Mouse (Mus musculus): ENCODE measurements around the gene Slc4a2.

GRCm38 (mm10) chr5:24445428-24446080, 21.9 kb downstream of the Slc4a2 start:
- TF ChIP-seq CTCF (IDR thresholded peaks at IDR 0.05; ENCODE audit: control insufficient read depth, insufficient read depth, low read length) = no peak
- TF ChIP-seq POLR2A (IDR thresholded peaks at IDR 0.05; ENCODE audit: borderline replicate concordance, control insufficient read depth, low read depth, low read length) = no peak

Data from bone marrow, adult 2 months (tissue).